Mouse (Mus musculus): ENCODE measurements around the gene Fcgr4. TPM values are rescaled to one million over a fixed set of nuclear protein-coding genes. Genes with fewer than 3 reads are reported as not detected.
"Not testable (repeated sequence)": the region's sequence is repeated elsewhere in the genome, so short reads cannot be mapped to it uniquely, and the experiment has no call there.

The Fcgr4 gene
- polyA plus RNA-seq, 1 experiment: 1.0 TPM

DNA sequence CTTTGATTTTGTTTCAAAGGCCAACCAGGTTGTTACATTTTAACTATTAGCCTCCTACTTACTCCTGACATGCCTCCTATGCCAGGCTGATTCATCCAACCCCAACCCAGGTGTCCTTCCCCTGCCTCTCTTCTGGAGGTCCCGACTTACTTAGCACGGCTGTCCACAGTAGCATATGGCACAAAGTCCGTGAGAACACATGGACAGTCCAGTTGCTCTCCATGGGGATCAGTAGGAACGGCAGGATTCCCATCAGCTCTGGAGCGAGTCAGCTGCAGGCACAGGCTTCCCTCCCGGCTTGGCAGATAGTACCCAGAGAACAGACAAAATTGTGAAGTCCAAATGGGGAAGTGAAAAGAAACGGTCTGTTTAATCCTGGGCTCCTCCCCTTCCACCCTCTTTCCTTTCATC lies 43.0 kb upstream of the Fcgr4 start:
- no peak for TF ChIP-seq FOSL1 (IDR thresholded peaks at IDR 0.05; ENCODE audit: insufficient read depth, low read length, poor library complexity, severe bottlenecking)
- TF ChIP-seq MYOG (IDR thresholded peaks at IDR 0.05; ENCODE audit: control insufficient read depth, extremely low read depth, insufficient read length): no peak
- TF ChIP-seq USF1 (IDR thresholded peaks at IDR 0.05; ENCODE audit: low read depth): no peak
- TF ChIP-seq MYOD1 (IDR thresholded peaks at IDR 0.05; ENCODE audit: control insufficient read depth, insufficient read length, low read depth): no peak
- no peak for TF ChIP-seq CTCF (IDR thresholded peaks at IDR 0.05; ENCODE audit: control insufficient read depth, insufficient read depth, insufficient read length)
- no peak for TF ChIP-seq MAX (IDR thresholded peaks at IDR 0.05)
- no peak for TF ChIP-seq CEBPB (IDR thresholded peaks at IDR 0.05; ENCODE audit: low read depth)
- no peak overlapping the region for H3ac ChIP-seq (ENCODE audit: control insufficient read depth, insufficient read length, low read depth)

DNA sequence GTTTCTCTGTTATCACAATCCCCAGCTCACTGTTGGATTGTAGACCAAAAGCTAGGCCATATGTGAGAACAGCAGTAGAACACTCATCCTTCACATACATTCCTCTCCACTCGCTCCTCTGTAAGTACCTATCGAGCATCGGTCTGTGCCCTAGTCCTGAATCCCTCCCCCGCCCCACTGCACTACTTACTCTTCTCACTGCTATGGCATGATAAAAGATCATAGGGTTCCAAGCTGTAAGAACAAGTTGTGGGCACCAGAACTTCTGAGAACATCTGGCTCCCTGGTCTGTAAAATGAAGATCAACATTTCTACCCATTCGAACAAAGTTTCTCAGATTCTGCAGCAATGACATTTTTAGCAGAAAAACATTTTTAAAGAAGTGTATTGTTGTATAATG lies 42.3 kb upstream of the Fcgr4 start, which contains the start of gene Fcgr2b:
Fcgr2b (minus strand) TSS at position 101 of the 400 bp plus-strand sequence.
- Histone ChIP-seq H3K79me3 (ENCODE audit: low read depth) (no peaks in the 10 kb centered on the region), H3K27me3 (ENCODE audit: control insufficient read depth, insufficient read depth, insufficient read length) (no peaks in the 10 kb centered on the region), H3K36me3 (ENCODE audit: control insufficient read depth, insufficient read depth) (no peaks in the 10 kb centered on the region), H3K4me3 (ENCODE audit: insufficient read depth, poor library complexity, severe bottlenecking) (no peak within 1 kb of the TSS), H3K79me2 (ENCODE audit: control insufficient read depth, insufficient read depth) (no peaks in the 10 kb centered on the region), H3ac (ENCODE audit: control insufficient read depth, insufficient read length, low read depth) (no peak within 1 kb of the TSS)
- TF ChIP-seq FOSL1 (IDR thresholded peaks at IDR 0.05; ENCODE audit: insufficient read depth, low read length, poor library complexity, severe bottlenecking) (no peak), USF1 (IDR thresholded peaks at IDR 0.05; ENCODE audit: low read depth) (no peak)

More for the DNA sequence above, 43.0 kb upstream of the Fcgr4 start:
- no peaks in the 10 kb centered on the region for H3K27me3 ChIP-seq (ENCODE audit: control insufficient read depth, insufficient read depth, insufficient read length)
- no peaks in the 10 kb centered on the region for H3K36me3 ChIP-seq (ENCODE audit: control insufficient read depth, insufficient read depth)
- no peaks in the 10 kb centered on the region for H3K79me2 ChIP-seq (ENCODE audit: control insufficient read depth, insufficient read depth)
- H3K4me3 ChIP-seq (ENCODE audit: insufficient read depth, poor library complexity, severe bottlenecking): no peak overlapping the region
- no peaks in the 10 kb centered on the region for H3K79me3 ChIP-seq (ENCODE audit: low read depth)

DNA sequence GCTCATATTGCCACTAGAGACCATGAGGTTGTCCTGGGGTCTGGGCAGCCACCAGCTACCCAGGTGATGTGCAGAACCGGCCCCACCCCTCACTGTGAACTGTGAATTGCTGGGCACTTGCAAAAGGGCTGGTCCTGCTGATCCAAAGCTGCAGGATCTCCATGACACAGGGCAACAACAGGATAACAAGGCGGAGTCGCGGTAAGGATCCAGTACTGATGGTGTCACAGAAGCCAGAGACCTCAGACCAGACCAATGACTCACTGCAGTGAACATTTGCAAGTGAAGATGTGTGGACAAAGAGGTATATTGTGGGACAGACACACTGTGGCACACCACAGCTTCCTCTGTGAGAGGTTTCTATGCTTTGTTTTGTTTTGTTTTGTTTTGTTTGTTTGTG lies 40.1 kb upstream of the Fcgr4 start:
- TF ChIP-seq MYOG (IDR thresholded peaks at IDR 0.05; ENCODE audit: control insufficient read depth, extremely low read depth, insufficient read length) (no peak), FOSL1 (IDR thresholded peaks at IDR 0.05; ENCODE audit: insufficient read depth, low read length, poor library complexity, severe bottlenecking) (no peak), MYOD1 (IDR thresholded peaks at IDR 0.05; ENCODE audit: control insufficient read depth, insufficient read length, low read depth) (no peak), MAX (IDR thresholded peaks at IDR 0.05) (no peak), CTCF (IDR thresholded peaks at IDR 0.05; ENCODE audit: control insufficient read depth, insufficient read depth, insufficient read length) (no peak), CEBPB (IDR thresholded peaks at IDR 0.05; ENCODE audit: low read depth) (no peak)
- Histone ChIP-seq H3K79me2 (ENCODE audit: control insufficient read depth, insufficient read depth) (no peaks in the 10 kb centered on the region), H3K27me3 (ENCODE audit: control insufficient read depth, insufficient read depth, insufficient read length) (no peaks in the 10 kb centered on the region), H3K79me3 (ENCODE audit: low read depth) (no peaks in the 10 kb centered on the region), H3K36me3 (ENCODE audit: control insufficient read depth, insufficient read depth) (no peaks in the 10 kb centered on the region), H3K4me3 (ENCODE audit: insufficient read depth, poor library complexity, severe bottlenecking) (no peak overlapping the region), H3ac (ENCODE audit: control insufficient read depth, insufficient read length, low read depth) (no peak overlapping the region)

DNA sequence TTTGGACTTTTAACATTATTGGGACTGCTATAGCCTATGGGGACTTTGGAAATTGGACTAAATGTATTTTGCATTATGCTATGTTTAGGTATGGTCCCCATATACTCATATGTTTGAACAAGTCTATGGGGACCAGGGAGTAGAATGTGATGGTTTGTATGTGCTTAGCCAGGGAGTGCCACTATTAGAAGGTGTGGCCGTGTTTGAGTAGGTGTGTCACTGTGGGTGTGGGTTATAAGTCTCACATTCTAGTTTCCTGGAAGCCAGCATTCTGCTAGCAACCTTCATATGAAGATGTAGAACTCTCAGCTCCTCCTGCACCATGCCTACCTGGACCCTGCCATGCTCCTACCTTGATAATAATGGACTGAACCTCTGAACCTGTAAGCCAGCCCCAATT lies 37.0 kb upstream of the Fcgr4 start:
- not testable (repeated sequence) for H3K79me2 ChIP-seq (ENCODE audit: control insufficient read depth, insufficient read depth); H3K27me3 ChIP-seq (ENCODE audit: control insufficient read depth, insufficient read depth, insufficient read length); H3K36me3 ChIP-seq (ENCODE audit: control insufficient read depth, insufficient read depth); H3K79me3 ChIP-seq (ENCODE audit: low read depth); H3ac ChIP-seq (ENCODE audit: control insufficient read depth, insufficient read length, low read depth); H3K4me3 ChIP-seq (ENCODE audit: insufficient read depth, poor library complexity, severe bottlenecking)

DNA sequence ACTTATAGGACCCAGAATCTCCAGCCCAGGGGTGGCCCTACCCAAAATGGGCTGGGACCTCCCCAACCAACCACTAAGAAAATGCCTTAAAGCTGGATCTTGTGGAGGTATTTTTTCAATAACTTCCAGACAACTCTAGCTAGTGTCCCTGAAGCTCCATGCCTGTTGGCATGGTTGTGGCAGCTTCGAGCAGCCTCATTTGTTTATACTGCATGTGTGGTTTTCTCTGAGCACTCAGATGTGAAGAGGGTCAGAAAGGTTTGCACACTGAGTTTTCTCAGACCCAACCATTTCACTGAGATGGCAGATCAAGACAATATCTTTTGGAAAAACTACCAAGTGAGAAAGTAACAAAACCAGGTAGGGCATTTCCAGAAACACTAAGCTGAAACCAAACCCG lies 36.4 kb upstream of the Fcgr4 start:
- Histone ChIP-seq H3ac (ENCODE audit: control insufficient read depth, insufficient read length, low read depth) (no peak overlapping the region), H3K36me3 (ENCODE audit: control insufficient read depth, insufficient read depth) (no peaks in the 10 kb centered on the region), H3K79me3 (ENCODE audit: low read depth) (no peaks in the 10 kb centered on the region), H3K27me3 (ENCODE audit: control insufficient read depth, insufficient read depth, insufficient read length) (no peaks in the 10 kb centered on the region), H3K4me3 (ENCODE audit: insufficient read depth, poor library complexity, severe bottlenecking) (no peak overlapping the region), H3K79me2 (ENCODE audit: control insufficient read depth, insufficient read depth) (no peaks in the 10 kb centered on the region)
- no peak for TF ChIP-seq CTCF (IDR thresholded peaks at IDR 0.05; ENCODE audit: control insufficient read depth, insufficient read depth, insufficient read length)

DNA sequence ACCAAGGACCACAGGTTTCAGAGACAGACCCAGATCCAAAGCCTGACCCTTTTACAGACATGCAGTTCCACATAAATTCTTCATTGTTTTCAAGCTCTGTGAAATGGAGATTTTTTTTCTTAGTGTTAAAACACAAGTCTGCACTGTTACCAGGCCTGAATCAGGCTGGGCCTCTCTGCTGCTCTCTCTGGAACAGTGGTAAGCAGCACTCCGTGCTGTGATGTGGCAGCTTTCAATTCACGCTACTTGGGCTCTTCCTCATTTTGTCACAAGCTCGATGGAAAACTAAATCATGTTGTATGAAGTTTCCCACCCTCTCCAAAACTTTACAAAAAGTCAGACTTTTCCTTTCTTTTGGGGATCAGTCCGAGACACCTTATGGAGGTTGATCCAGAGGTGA lies 35.7 kb upstream of the Fcgr4 start:
- no peaks in the 10 kb centered on the region for H3K36me3 ChIP-seq (ENCODE audit: control insufficient read depth, insufficient read depth)
- H3K79me2 ChIP-seq (ENCODE audit: control insufficient read depth, insufficient read depth): no peaks in the 10 kb centered on the region
- no peak for TF ChIP-seq MYOD1 (IDR thresholded peaks at IDR 0.05; ENCODE audit: control insufficient read depth, insufficient read length, low read depth)
- no peak for TF ChIP-seq MYOG (IDR thresholded peaks at IDR 0.05; ENCODE audit: control insufficient read depth, extremely low read depth, insufficient read length)
- TF ChIP-seq MAX (IDR thresholded peaks at IDR 0.05): no peak
- no peak for TF ChIP-seq FOSL1 (IDR thresholded peaks at IDR 0.05; ENCODE audit: insufficient read depth, low read length, poor library complexity, severe bottlenecking)
- no peak for TF ChIP-seq CTCF (IDR thresholded peaks at IDR 0.05; ENCODE audit: control insufficient read depth, insufficient read depth, insufficient read length)
- no peak for TF ChIP-seq CEBPB (IDR thresholded peaks at IDR 0.05; ENCODE audit: low read depth)
- no peak for TF ChIP-seq USF1 (IDR thresholded peaks at IDR 0.05; ENCODE audit: low read depth)

More for the DNA sequence above, 35.7 kb upstream of the Fcgr4 start:
- Histone ChIP-seq H3K4me3 (ENCODE audit: insufficient read depth, poor library complexity, severe bottlenecking) (no peak overlapping the region), H3K79me3 (ENCODE audit: low read depth) (no peaks in the 10 kb centered on the region), H3K27me3 (ENCODE audit: control insufficient read depth, insufficient read depth, insufficient read length) (no peaks in the 10 kb centered on the region), H3ac (ENCODE audit: control insufficient read depth, insufficient read length, low read depth) (no peak overlapping the region)

Data from C2C12 (cell line).